Mouse (Mus musculus) layer of hippocampus, adult 11-12 months (tissue): ENCODE measurements around the gene Marco.

Experiments used
- DNase-seq: peaks from one replicate; pipeline ENCODE4 v3.0.0; 2022; ENCODE audit warnings: low spot score

Marco gene

GRCm38 (mm10) chr1:120504924-120505323 is at the start of gene Marco:
Marco (minus strand) TSS chr1:120505024.
- no peak for DNase-seq

- no peak for DNase-seq
Measured at GRCm38 (mm10) chr1:120539506-120540029, 34.7 kb upstream of the Marco start.

- no peak for DNase-seq
Measured at GRCm38 (mm10) chr1:120536998-120537397, 32.2 kb upstream of the Marco start.

DNA sequence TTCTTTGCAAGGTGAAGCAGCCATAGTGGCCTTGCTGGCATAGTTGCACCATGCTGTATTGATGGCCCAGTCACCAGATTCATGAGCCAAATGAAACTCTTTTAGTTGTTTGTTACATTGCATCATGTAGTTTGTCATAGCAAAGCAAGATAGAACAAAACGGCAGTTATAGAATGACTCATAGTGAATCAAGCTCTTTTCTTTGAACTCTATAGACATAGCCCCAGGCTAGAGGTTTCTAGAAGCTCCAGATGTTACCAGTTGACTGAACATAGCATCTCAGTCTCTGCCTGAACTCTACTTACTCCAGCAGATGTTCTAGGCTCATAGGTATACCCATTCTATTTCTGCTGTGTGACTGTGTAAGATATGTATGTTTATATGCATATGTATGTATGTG is 31.1 kb upstream of the Marco start:
- DNase-seq, result no peak

GRCm38 (mm10) chr1:120532321-120532916 is 27.6 kb upstream of the Marco start:
- DNase-seq, result no peak

GRCm38 (mm10) chr1:120531770-120532169 is 26.9 kb upstream of the Marco start:
- no peak for DNase-seq

DNA sequence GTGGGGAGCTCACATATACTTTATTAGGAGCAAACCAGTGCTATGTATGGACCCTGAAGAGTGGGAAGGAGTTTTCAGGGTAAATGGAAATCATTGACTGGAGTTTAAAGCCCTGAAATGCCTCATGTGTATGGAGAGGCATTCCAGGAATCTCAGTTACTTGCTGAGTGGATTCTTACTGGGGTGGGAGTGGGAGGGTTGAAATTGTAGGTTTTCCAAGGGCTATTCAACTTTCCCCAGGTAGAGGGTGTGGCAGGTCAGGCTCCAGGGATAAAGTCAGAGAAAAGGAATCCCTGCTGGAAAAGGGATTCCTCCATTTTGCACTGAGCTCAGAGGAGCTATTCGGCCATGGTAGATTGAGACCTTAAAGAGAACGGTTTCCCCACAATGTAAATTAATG is 25.1 kb upstream of the Marco start:
- DNase-seq, result no peak

DNA sequence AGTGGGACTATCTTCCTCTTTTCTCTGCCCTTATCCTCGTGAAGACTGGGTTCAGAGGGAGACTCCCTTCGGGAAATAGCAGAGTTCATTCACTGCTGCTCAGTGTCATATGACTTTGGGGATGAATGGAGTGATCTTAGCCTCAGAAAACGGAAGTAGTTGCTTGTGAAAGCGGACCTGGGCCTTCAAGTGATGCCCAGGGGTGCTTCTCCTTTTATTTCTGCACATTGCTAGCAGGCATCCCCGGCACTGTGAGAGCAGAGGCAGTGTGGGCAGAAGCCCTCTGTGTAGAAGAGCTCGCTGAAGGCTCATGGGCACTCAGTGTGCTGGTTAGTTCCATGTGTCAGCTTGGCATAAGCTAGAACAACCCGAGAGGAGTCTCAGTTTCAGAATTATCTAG is 12.8 kb upstream of the Marco start:
- DNase-seq, result peak; percentile 14

DNA sequence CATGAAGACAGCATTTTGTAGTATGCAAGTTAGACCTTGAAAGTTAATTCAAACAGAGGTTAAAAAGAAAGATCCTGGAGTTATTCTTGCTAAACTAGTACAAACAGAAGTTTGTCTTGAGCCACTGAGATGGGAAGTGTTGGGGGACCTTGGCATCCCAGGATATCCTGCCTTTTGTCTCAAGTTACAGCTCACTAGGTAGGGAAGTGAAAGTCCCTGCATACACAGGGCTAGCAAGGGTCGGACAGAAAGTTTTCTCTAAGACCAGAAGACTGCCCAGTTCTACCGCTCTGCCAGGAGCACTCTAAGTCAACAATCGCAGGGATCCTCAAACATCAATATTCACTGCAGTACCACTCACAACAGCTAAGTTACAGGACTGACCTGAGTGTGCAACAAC is 5.5 kb upstream of the Marco start:
- DNase-seq, result no peak

GRCm38 (mm10) chr1:120508976-120509375 is 4.2 kb upstream of the Marco start:
- DNase-seq, result no peak

GRCm38 (mm10) chr1:120504046-120504710 is 646 bp downstream of the Marco start:
- no peak for DNase-seq

DNA sequence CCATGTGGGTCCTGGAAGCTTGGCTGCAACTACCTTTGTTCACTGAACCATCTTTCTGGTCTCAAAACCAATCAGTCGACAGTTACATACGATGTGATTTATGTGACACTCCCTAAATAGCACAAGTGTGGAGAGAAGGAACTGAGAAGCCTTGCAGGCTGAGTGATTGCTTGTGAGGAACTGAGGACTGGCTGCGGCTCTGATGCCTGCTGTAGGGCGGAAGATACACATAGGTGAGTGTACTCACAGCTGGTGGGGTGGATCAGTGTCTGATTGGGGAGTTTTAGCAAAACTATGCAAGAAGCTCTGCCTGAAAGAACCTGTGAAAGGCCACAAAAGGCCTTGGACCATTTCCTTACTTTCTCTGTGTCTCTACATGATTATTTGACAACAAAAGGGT is 3.3 kb downstream of the Marco start:
- DNase-seq, result no peak

- no peak for DNase-seq
Measured at GRCm38 (mm10) chr1:120498036-120498435, 6.8 kb downstream of the Marco start.

DNA sequence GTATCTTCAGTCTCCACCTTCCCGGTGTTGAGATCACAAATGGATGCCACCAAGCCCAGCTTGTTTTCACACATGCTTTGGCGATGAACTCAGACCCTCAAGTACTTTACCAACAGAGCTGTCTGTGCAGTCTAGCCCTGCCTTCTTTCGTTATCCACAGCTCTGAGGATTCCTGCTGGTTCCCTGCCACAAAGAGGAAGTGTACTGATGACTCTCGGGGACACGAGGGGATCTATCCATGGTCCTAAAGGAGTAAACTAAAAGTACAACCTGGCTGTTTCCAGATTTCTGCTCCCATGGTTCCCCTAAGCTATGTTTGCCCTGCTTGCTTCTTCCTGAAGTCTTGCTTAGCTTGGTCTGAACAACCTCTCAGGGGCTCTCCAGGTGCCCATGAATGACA is 23.9 kb downstream of the Marco start:
- DNase-seq, result no peak

GRCm38 (mm10) chr1:120474825-120475224 is 30.0 kb downstream of the Marco start:
- DNase-seq, result no peak

DNA sequence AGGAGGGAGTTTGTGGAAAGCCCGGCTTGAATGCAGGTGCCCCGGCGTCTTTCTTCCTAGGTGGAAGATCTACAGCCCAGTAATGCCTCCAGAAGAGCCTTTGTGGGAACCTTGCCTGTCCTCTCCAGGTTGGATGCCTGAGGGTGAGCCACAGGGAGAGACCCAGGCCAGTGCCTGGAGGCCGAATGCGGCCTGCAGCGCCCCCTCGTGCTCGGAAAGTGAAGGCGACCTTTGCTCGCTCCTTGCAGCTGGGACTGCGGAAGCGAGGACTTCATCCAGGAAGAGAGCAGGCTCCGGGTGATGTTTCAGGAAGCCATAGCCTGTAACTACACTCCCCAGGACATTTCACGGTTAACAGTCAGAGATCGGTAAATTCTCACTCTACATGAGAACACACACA is 35.9 kb downstream of the Marco start:
- peak; percentile 45 for DNase-seq

- DNase-seq, result no peak
Measured at GRCm38 (mm10) chr1:120467323-120467722, 37.5 kb downstream of the Marco start.

DNA sequence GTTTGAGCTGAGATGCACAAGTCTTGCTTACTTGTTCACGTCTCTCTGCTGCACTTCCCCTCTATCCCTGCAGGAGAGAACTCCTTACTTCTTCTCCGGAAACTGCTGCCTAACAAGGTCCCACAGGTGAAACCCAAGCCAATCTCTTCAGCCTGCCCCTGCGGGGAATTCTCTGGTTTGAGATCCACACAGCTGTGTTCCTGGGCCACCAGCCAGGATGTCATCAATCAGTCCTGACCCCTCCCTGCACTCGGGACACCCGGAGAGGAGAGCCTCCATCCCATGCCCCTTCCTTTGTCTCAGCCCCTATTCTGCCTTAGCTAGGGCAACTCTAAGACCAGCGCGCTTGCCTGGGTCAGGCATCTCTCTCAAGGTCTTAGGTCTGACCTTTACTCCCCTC is 38.1 kb downstream of the Marco start:
- DNase-seq, result no peak

- no peak for DNase-seq
Measured at GRCm38 (mm10) chr1:120459032-120459431, 45.8 kb downstream of the Marco start.

DNA sequence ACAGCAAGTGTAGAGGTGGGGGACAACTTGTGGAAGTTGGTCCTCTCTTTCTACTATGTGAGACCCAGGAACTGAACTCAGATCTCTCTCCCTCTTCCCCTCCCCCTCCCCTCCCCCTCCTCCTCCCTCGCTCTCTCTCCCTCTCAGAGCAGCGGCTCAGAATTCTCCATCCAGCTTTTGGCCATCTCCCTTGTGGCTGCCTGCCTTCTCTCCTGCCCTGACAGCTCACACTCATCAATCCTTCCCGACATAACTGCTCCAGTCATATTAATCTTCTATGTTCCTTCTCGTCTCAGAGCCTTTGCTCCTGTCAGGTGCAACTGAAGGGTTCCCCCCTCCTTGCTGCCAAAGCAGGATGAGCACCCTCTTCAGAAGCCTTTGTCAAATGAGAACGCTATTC is 46.3 kb downstream of the Marco start:
- DNase-seq, result no peak

GRCm38 (mm10) chr1:120451486-120452270 is 53.1 kb downstream of the Marco start:
- no peak for DNase-seq

DNA sequence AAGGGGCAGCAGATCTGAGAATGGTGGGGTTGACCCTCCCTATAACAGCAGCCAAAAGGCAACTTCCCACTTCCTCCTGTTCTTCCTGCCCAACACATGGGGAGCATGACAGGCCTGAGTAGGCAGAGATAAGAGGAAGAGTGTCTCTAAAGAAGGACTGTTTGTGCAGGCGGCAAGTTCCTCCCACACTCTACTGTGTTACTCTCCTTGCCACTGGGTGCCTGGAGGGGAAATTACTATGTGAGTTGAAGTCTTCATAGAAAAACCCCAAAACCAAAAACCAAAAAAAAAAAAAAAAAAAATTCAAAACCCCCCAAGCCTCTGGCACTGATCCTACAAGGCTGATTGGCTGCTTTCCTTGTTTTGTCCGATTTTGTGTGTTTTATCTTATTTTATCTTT is 55.2 kb downstream of the Marco start:
- peak; percentile 4 for DNase-seq

DNA sequence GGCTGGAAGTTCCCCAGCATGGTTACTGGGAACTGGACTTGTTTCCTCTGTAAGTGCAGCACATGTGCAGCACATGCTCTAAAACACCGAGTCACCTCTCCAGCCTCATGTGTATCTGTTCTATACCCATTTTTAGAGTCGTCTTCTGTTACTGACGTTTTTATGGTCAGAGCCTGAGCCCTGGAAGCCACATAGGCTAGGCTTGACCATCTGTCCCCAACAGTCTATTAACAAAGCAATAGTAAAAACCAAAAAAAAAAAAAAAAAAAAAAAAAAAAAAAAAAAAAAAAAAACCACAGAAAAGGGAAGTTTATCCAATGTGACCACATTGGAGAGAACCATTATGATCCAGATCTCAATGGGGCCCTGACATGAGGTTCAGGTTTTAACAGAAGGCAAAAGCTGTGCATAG is 61.6 kb downstream of the Marco start:
- no peak for DNase-seq
